ENCODE assay signal across 10 mouse cellular contexts in the genomic region with DNA sequence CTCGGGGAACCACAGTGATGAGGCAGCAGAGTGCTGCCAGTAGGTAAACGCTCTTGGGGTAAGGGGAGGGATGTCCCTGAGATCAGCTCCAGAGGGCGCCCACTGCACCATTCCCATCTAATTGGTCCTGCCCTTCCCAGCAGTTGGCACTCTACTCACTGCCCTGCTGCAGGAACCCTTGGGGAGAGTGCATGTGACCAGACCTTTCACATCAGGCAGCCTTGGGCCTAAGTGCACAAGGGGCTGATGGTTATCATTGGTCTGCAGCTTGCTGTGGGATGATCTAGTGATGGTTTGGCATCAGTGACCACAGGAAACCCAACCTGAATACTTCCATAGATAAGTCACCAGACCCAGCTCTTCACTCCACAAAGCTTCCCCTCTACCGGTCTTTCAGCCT. TPM values are rescaled to one million over a fixed set of nuclear protein-coding genes. Genes with fewer than 3 reads are reported as not detected.
DNase-seq lines count a peak whose midpoint lies in the region; ATAC-seq and TF ChIP-seq lines count a peak whose summit lies in the region.
"Had no signal": no experiment of that assay in that cellular context is flagged by ENCODE, and none has a peak within 500 bp of the region (broad histone marks: within the 10 kb centered on the region; RNA-seq: fewer than 3 reads in every experiment).

No protein-coding gene starts in this region.

- no peak for DNase-seq in heart, adult 2 months
- no peak for DNase-seq in heart, embryonic 10.5 days (ENCODE audit: low spot score)
- DNase-seq in urinary bladder, postnatal 14 days (ENCODE audit: low spot score), result peak; percentile 20
- no peak for DNase-seq in urinary bladder, postnatal 4 days (ENCODE audit: low spot score in 2 of 2)
- peak; percentile 50 for DNase-seq in kidney, postnatal 10 days
- peak; percentile 44 for DNase-seq in stomach, postnatal 0 days (ENCODE audit: low spot score)
- DNase-seq in testis, postnatal 14 days (ENCODE audit: low spot score), result no peak
- DNase-seq in cerebellum, postnatal 4 days (ENCODE audit: low spot score in 2 of 2), result no peak

- peak; percentile 53 for TF ChIP-seq CTCF in heart, adult 2 months (IDR thresholded peaks at IDR 0.05)
- TF ChIP-seq CTCF in stomach, postnatal 0 days (IDR thresholded peaks at IDR 0.05; ENCODE audit: low read depth), result peak; percentile 62

- H3K4me2 ChIP-seq in stomach, postnatal 0 days (replicated peaks; ENCODE audit: low read depth), result no peak overlapping the region
- H3K4me2 ChIP-seq: forebrain, embryonic 13.5 days; limb, embryonic 15.5 days had no signal

- 30% methylated on average over 4 of the region's 4 CpGs for WGBS in heart, adult 2 months
- 20% methylated on average over 4 of the region's 4 CpGs for WGBS in heart, embryonic 10.5 days
- WGBS in stomach, postnatal 0 days, result 31% methylated on average over 4 of the region's 4 CpGs

- H3K79me2 ChIP-seq in heart, adult 2 months (replicated peaks; ENCODE audit: control insufficient read depth, insufficient read depth, low read length), result no peaks in the 10 kb centered on the region

- no peak for TF ChIP-seq EP300 in heart, adult 2 months (IDR thresholded peaks at IDR 0.05; ENCODE audit: insufficient read depth, low read depth, low read length)
- no peak for TF ChIP-seq EP300 in stomach, postnatal 0 days (optimal IDR thresholded peaks at IDR 0.05)

- H3K9me3 ChIP-seq in heart, embryonic 10.5 days, result no peaks in the 10 kb centered on the region
- no peaks in the 10 kb centered on the region for H3K9me3 ChIP-seq in stomach, postnatal 0 days (ENCODE audit: control insufficient read depth, low read length)
- H3K9me3 ChIP-seq: forebrain, embryonic 13.5 days; limb, embryonic 15.5 days had no signal

- no peak overlapping the region for H3K9ac ChIP-seq in heart, adult 2 months (ENCODE audit: low read depth, low read length)
- H3K9ac ChIP-seq in stomach, postnatal 0 days (ENCODE audit: low read length), result no peak overlapping the region
- H3K9ac ChIP-seq: forebrain, embryonic 13.5 days; limb, embryonic 15.5 days had no signal

- no peaks in the 10 kb centered on the region for H3K27me3 ChIP-seq in heart, adult 2 months (ENCODE audit: control insufficient read depth, insufficient read depth, low read length)
- H3K27me3 ChIP-seq in heart, embryonic 10.5 days (ENCODE audit: insufficient read depth, poor library complexity, severe bottlenecking), result no peaks in the 10 kb centered on the region
- H3K27me3 ChIP-seq in stomach, postnatal 0 days (ENCODE audit: control insufficient read depth, insufficient read depth, low read length), result no peaks in the 10 kb centered on the region
- H3K27me3 ChIP-seq: forebrain, embryonic 13.5 days; limb, embryonic 15.5 days had no signal

- intact Hi-C loops in heart, adult 2 months (cut with DNase I), result no loop called here

- H3K36me3 ChIP-seq in heart, adult 2 months (ENCODE audit: control insufficient read depth, insufficient read depth, low read length), result no peaks in the 10 kb centered on the region
- H3K36me3 ChIP-seq in heart, embryonic 10.5 days, result peaks cover 39% of the 10 kb centered on the region
- H3K36me3 ChIP-seq in stomach, postnatal 0 days (ENCODE audit: control insufficient read depth, insufficient read depth, low read length), result peaks cover 7% of the 10 kb centered on the region; the same call in 1 of the 2 replicates

- no peak overlapping the region for H3K27ac ChIP-seq in heart, adult 2 months
- H3K27ac ChIP-seq in heart, embryonic 10.5 days, result no peak overlapping the region
- H3K27ac ChIP-seq in stomach, postnatal 0 days (replicated peaks), result no peak overlapping the region
- H3K27ac ChIP-seq: forebrain, embryonic 13.5 days; limb, embryonic 15.5 days had no signal

- 0 out of 2 replicates have a peak, but pooled peaks have one; percentile 22 for ATAC-seq in stomach, postnatal 0 days (ENCODE audit: low FRiP score, low TSS enrichment)
- ATAC-seq: forebrain, embryonic 13.5 days had no signal

- no peak overlapping the region for H3K4me3 ChIP-seq in heart, adult 2 months
- H3K4me3 ChIP-seq in heart, embryonic 10.5 days, result no peak overlapping the region
- no peak overlapping the region for H3K4me3 ChIP-seq in stomach, postnatal 0 days (ENCODE audit: low read depth, low read length)
- H3K4me3 ChIP-seq: forebrain, embryonic 13.5 days; limb, embryonic 15.5 days had no signal

- peaks cover 4% of the 10 kb centered on the region; the same call in 1 of the 2 replicates for H3K4me1 ChIP-seq in heart, adult 2 months (ENCODE audit: control insufficient read depth, insufficient read depth, low read length)
- peaks cover 2% of the 10 kb centered on the region; the same call in 1 of the 2 replicates for H3K4me1 ChIP-seq in heart, embryonic 10.5 days
- no peaks in the 10 kb centered on the region for H3K4me1 ChIP-seq in stomach, postnatal 0 days (replicated peaks; ENCODE audit: control insufficient read depth, insufficient read depth)
- H3K4me1 ChIP-seq: forebrain, embryonic 13.5 days had no signal

- TF ChIP-seq POLR2A in heart, adult 2 months (IDR thresholded peaks at IDR 0.05; ENCODE audit: insufficient read depth, low read depth, low read length), result no peak

RNA-seq across cellular contexts. Expression of gene Tbc1d14, which starts 4.6 kb away (rescaled TPM):
- total RNA-seq in heart, adult 2 months (2021), result 10 to 100 TPM; 11.7 to 12.4 TPM
- 13.0 and 20.4 TPM in 2 replicates for polyA plus RNA-seq in heart, adult 2 months (2012; rRNA removed)
- 22.5 and 26.8 TPM in 2 replicates for polyA plus RNA-seq in heart, embryonic 10.5 days (2016; fragmentation: Nextera tagmentation; extraction: Ambion mirVana)
- 22.1 and 22.8 TPM in 2 replicates for polyA plus RNA-seq in stomach, postnatal 0 days (2015; fragmentation: Nextera tagmentation; extraction: Ambion mirVana)

Comparison
In these comparisons a context has a peak if more than half of its experiments do, and no peak if none do; other contexts are left out.
1. DNase-seq: peak in urinary bladder, postnatal 14 days (single experiment), kidney, postnatal 10 days (single experiment) and stomach, postnatal 0 days (single experiment); none in heart, adult 2 months (0 of 2), heart, embryonic 10.5 days (single experiment), urinary bladder, postnatal 4 days (0 of 2), testis, postnatal 14 days (single experiment) and cerebellum, postnatal 4 days (0 of 2).